Mouse (Mus musculus) embryonic fibroblast, embryonic 13.5 days (primary cell): ENCODE data around the gene Ada. TPM values are rescaled to one million over a fixed set of nuclear protein-coding genes. Genes with fewer than 3 reads are reported as not detected.
A peak's percentile ranks its signal among the peaks of the same experiment; 100 is the strongest.

ENCODE experiments used
- H3K27ac ChIP-seq: 2 replicates; pipeline ENCODE4 v1.5.1; 2012; ENCODE audit warnings: low read length, control low read depth, inconsistent platforms; ENCODE audit not compliant: insufficient read depth
- H3K4me1 ChIP-seq: 2 replicates; pipeline ENCODE4 v1.6.1; 2011; ENCODE audit warnings: low read length; ENCODE audit not compliant: control insufficient read depth, insufficient read depth
- H3K4me3 ChIP-seq: 2 replicates; pipeline ENCODE4 v1.5.1; 2011; ENCODE audit warnings: mild to moderate bottlenecking, control low read depth, low read length; ENCODE audit not compliant: insufficient read depth
- CTCF ChIP-seq: IDR thresholded peaks from 2 replicates; pipeline ENCODE4 v1.5.1; 2011; ENCODE audit warnings: mild to moderate bottlenecking, control low read depth, low read length, moderate library complexity, borderline replicate concordance; ENCODE audit not compliant: insufficient read depth
- POLR2A ChIP-seq: IDR thresholded peaks from 2 replicates; pipeline ENCODE4 v1.6.1; 2011; ENCODE audit warnings: low read depth, mild to moderate bottlenecking, control low read depth, low read length, moderate library complexity
- polyA plus RNA-seq: library from polyadenylated mRNA; stranded (reverse); fragments of >200 nt; gene quantifications from 2 replicates; pipeline ENCODE4 v1.2.4, GENCODE M21; 2011; ENCODE audit warnings: low read depth; ENCODE audit not compliant: missing spikeins, insufficient read length

Ada gene
- polyA plus RNA-seq, 1 experiment = 32.7 TPM

DNA sequence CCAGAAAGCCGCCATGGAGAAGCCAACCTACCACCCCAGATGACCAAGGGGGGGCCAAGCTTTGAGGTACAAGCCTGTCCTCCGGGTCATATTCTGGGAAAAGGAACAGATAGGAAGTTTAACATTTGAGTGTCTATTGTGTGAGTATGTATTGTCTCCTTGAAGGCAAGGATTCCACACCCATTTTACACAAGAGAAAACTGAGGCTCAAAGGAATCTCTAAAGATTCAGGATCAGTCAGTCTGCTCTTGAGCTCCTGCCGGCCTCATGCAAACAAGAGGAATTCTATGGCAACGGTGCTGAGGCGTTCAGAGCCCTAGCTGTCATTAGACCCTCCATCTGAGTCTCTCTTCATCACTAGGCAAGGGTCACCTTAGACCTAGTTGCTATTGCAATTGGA lies 7.4 kb downstream of the Ada start:
- H3K4me1 ChIP-seq = no peaks in the 10 kb centered on the region
- TF ChIP-seq CTCF (no peak), POLR2A (no peak)
- H3K27ac ChIP-seq = no peak overlapping the region
- H3K4me3 ChIP-seq = no peak overlapping the region

DNA sequence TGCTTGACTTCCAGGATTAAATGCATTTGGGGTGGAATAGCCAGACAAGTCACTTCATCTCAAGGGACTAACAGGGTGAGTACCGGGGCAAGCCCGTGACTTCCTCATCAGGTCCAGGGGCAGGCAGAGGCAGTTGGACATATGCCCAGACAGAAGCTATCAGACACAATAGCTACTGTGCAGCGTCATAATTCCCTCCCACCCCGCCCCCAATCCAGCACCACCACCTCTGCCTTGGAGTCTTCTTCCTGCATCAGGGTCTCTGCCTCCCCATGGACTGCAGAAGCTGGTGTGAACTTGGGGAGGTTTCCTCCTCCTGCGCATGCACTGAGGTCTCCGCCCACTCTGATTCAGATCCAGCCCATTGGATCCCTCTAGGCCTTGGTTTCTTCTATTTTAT lies 14.1 kb downstream of the Ada start:
- TF ChIP-seq CTCF (no peak), POLR2A (no peak)
- H3K4me3 ChIP-seq = no peak overlapping the region
- H3K4me1 ChIP-seq = no peaks in the 10 kb centered on the region

DNA sequence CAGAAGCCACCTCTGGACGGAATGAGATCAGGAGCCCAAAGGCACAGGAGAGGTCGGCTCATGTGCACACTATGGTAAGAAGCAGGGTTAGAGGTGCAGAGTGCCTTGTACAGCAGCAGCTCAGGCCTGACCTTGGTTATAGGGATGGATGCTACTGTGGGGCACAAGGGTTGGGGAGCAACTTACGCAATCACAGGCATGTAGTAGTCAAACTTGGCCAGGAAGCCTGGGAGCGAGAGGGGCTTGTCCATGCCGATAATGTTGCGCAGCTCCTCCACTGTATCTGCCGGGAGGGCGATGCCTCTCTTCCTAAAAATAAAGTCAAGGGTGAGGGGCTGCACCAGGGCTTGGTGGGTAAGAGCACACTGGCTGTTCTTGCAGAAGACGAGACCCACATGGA lies 14.9 kb downstream of the Ada start:
- TF ChIP-seq CTCF (no peak), POLR2A (no peak)
- no peak overlapping the region for H3K4me3 ChIP-seq

More for the DNA sequence above, 14.1 kb downstream of the Ada start:
- H3K27ac ChIP-seq = no peak overlapping the region

DNA sequence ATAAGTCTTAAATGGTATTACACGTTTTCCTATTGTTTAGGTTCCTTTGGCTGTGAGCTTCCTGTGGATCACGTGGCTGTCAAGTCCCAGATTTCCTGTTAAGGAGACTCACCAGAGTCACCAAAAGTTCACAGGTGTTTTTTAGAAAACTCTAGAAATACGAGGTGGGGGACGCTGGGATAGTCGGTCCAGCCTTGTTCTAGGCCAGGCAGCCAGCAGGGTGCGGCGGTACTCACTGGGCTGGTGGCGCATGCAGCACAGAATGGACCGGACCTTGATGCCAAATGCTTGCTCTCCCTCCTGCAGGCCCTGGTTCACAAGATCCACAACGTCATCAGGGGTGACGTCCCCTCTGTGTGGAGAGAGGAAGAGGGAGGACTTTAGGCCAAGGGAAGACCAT lies 18.0 kb downstream of the Ada start:
- no peak overlapping the region for H3K27ac ChIP-seq
- H3K4me3 ChIP-seq = no peak overlapping the region
- H3K4me1 ChIP-seq = no peaks in the 10 kb centered on the region
- TF ChIP-seq POLR2A = no peak

More for the DNA sequence above, 14.9 kb downstream of the Ada start:
- no peak overlapping the region for H3K27ac ChIP-seq
- H3K4me1 ChIP-seq = no peaks in the 10 kb centered on the region

DNA sequence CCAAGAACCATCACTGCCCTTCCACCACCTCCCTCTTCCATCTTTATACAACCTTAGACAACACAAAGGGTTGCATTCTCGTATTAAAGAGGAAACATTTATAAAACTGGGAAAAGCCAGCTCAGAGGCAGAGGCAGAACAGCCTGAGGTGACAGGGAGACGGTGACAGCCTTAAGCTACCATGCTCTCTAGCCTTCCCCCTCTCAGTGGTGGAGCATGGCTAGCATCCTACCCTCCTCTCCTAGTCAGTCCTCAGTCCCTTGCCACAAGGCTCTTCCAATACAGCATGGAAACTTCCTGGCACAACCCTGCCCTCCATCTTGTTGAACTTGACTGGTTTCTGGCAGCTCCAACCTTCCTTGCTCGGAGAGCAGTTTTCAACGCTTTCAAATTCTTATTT lies 21.7 kb downstream of the Ada start:
- Histone ChIP-seq H3K4me1 (no peaks in the 10 kb centered on the region), H3K27ac (no peak overlapping the region), H3K4me3 (no peak overlapping the region)
- TF ChIP-seq POLR2A (no peak), CTCF (no peak)

DNA sequence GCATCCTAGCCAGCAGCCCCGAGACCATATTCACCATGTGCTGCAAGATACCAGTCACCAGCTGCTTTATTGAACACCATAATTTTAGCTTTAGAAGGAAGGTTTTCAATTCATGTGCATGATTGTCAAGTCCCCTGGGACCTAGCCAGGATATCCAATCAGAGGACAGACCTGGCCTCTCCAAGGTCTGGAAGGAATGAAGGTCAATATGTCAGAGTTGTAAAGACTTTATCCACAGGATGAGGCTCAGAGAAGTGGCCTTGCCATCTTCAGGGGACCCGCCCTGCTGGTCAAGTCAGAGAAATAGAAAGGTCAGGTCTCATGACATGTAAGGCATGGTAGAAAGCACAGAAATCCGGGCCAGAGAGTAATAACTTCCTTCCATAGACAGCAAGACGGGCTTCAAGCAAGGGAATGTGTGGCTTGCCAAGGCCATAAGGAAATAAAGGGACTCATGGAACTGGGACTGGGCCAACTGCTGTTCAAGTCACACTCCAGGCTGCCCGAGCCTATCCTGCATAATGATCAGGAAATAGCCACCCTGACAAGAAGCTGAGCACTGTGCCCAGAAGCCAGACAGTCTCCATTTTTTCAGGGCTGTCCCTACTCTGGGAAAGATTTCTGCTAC lies 23.2 kb downstream of the Ada start:
- Histone ChIP-seq H3K4me1 (no peaks in the 10 kb centered on the region), H3K27ac (no peak overlapping the region), H3K4me3 (no peak overlapping the region)
- TF ChIP-seq CTCF = no peak
- TF ChIP-seq POLR2A = no peak

DNA sequence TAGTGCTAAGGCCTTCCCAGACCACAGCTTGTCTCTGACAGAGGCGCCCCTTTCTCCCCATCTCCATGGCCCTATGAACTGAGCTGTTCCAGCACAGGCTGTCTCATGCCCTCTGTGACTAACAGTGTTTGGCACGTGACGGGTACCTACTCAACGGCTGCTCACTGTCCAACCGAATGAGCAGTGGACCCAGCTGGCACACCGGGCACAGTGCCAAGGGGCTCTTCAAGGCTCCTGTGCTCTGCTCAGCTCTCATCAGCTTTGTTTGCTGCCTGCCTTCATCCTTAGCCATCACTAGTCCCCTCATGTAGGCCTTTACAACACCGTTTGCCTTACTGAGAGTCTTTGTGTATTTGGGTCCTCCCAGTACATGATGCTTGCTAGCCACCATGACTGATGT lies 27.5 kb downstream of the Ada start:
- no peak overlapping the region for H3K4me3 ChIP-seq
- no peaks in the 10 kb centered on the region for H3K4me1 ChIP-seq
- no peak for TF ChIP-seq POLR2A
- no peak for TF ChIP-seq CTCF
- no peak overlapping the region for H3K27ac ChIP-seq

DNA sequence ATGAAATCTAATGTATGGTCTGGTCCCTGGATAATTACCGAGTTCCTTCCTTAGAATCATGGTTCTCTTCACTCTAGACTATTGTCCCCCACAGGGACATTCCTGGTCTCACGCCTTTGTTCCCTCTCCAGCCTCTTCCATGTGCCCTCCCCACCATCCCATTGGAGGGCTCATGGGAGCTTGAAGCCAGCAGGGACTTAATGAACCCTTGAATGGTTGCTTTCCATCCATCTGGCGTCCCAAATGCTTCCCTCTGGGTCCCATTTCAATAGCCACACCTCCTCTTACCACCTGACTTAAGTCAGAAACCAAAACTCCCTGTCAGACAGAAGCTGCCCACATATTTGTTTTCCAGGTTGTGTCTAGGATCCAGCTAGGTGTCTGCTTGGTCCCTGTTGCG lies 30.4 kb downstream of the Ada start:
- Histone ChIP-seq H3K4me3 (no peak overlapping the region), H3K27ac (no peak overlapping the region), H3K4me1 (no peaks in the 10 kb centered on the region)
- TF ChIP-seq POLR2A = no peak
- no peak for TF ChIP-seq CTCF

DNA sequence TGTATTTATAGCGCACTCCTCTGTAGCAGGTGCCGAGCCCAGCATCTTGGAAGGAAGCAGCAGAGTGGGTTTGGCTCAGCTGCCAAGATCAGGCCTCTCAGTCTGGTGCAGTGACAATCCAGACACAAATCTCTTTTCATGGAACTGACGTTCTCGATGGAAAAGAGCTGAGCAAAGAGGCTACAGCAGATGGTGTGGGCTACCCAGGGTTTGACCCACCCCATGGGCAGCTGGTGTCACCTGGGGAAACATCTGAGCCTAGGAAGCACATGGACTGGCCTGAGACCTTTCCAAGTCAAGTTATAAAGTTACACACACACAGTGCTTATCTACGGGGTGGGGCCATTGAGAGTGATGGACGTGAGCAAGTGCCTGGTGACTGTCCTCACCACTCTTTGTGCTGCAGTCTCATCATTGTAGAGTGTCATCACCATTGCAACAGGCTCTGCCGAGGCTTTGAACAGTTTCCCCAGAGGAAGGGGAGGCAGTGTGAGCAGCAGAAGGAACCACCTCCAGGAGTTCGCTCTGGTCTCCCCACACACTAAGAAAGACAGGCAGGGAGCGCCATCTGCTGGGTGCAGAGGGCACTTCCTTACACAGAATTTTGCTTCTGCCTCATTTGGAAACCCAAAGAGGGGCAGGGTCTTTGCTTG lies 31.0 kb downstream of the Ada start:
- TF ChIP-seq POLR2A (no peak), CTCF (peak; percentile 85)
- no peak overlapping the region for H3K27ac ChIP-seq
- no peak overlapping the region for H3K4me3 ChIP-seq
- H3K4me1 ChIP-seq = no peaks in the 10 kb centered on the region

DNA sequence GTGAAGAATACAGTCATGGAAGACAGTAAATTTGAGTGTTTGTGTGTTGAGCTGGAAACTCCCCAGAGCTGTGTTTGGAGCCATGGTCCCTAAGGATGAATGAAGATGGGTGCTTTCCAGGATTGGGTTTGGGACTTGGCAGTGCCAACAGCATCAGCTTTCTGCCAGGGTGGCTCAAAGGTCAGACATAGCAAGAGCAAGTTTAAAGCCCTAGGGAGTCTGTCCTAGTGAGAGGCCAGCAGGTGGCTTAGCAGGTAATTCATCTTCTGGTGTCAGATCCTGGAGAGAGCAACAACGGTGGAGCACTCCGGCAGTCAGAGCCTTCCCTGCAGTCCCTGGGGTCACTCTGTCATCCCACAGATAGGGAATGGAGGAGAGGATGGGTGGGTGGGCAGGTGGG lies 31.5 kb downstream of the Ada start:
- H3K27ac ChIP-seq = no peak overlapping the region
- H3K4me1 ChIP-seq = no peaks in the 10 kb centered on the region
- H3K4me3 ChIP-seq = no peak overlapping the region
- TF ChIP-seq POLR2A (no peak), CTCF (no peak)

DNA sequence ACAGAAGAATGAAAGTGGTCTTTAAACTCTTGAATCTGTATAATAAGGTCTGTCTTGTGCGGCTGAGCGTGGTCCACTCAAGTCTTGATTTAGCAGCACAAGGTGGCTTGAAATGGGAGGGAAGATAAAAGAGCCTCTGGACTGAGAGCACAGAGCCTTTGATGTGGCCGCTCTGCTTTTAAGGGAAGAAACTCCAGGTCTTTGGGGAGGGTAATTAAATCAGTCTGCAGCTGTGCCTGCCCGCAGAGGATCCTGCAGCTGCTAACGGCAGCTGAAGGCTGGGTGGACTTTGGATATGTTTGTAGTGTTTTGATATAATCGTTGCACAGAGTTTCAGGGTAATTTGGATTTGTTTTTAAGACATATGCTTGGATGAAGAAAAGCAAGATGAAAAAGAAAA lies 33.2 kb downstream of the Ada start:
- Histone ChIP-seq H3K4me1 (no peaks in the 10 kb centered on the region), H3K27ac (no peak overlapping the region), H3K4me3 (no peak overlapping the region)
- TF ChIP-seq POLR2A (no peak), CTCF (no peak)
